Mouse (Mus musculus): ENCODE measurements around the gene Atp7b. TPM values are rescaled to one million over a fixed set of nuclear protein-coding genes. Genes with fewer than 3 reads are reported as not detected.

The Atp7b gene
- total and polyA plus RNA-seq, 2 experiments from 2014 or later, result 0.12 to 0.50 TPM

GRCm38 (mm10) chr8:22025241-22025640 is 34.9 kb downstream of the Atp7b start:
- no peak for TF ChIP-seq CTCF (IDR thresholded peaks at IDR 0.05; ENCODE audit: low read depth)
- no peak for TF ChIP-seq EP300 (IDR thresholded peaks at IDR 0.05; ENCODE audit: low read depth)
- no peaks in the 10 kb centered on the region for H3K36me3 ChIP-seq (replicated peaks; ENCODE audit: control insufficient read depth, insufficient read depth, low read length)
- no peak overlapping the region for H3K27ac ChIP-seq (ENCODE audit: low read depth)
- H3K27me3 ChIP-seq (ENCODE audit: control insufficient read depth, insufficient read depth, low read length), result no peaks in the 10 kb centered on the region
- no peak overlapping the region for H3K4me2 ChIP-seq (ENCODE audit: low read depth, low read length)
- H3K9me3 ChIP-seq (replicated peaks; ENCODE audit: control insufficient read depth, low read length), result no peaks in the 10 kb centered on the region
- no peaks in the 10 kb centered on the region for H3K4me1 ChIP-seq (ENCODE audit: control insufficient read depth, insufficient read depth)
- no peak overlapping the region for H3K9ac ChIP-seq (replicated peaks; ENCODE audit: low read depth, low read length)
- no peak overlapping the region for H3K4me3 ChIP-seq (ENCODE audit: low read depth, low read length)
- ATAC-seq (ENCODE audit: insufficient read depth, low read depth) (no peak), DNase-seq (ENCODE audit: low spot score) (no peak)
- WGBS, result 71% methylated on average over 4 of the region's 4 CpGs

GRCm38 (mm10) chr8:22022244-22022643 is 37.9 kb downstream of the Atp7b start:
- no peaks in the 10 kb centered on the region for H3K4me1 ChIP-seq (ENCODE audit: control insufficient read depth, insufficient read depth)
- ATAC-seq (ENCODE audit: insufficient read depth, low read depth), result no peak
- TF ChIP-seq CTCF (IDR thresholded peaks at IDR 0.05; ENCODE audit: low read depth) (no peak), EP300 (IDR thresholded peaks at IDR 0.05; ENCODE audit: low read depth) (no peak)
- H3K4me3 ChIP-seq (ENCODE audit: low read depth, low read length), result no peak overlapping the region
- 55% methylated on average over 7 of the region's 7 CpGs for WGBS
- DNase-seq (ENCODE audit: low spot score), result no peak
- no peak overlapping the region for H3K4me2 ChIP-seq (ENCODE audit: low read depth, low read length)
- no peaks in the 10 kb centered on the region for H3K27me3 ChIP-seq (ENCODE audit: control insufficient read depth, insufficient read depth, low read length)
- no peaks in the 10 kb centered on the region for H3K36me3 ChIP-seq (replicated peaks; ENCODE audit: control insufficient read depth, insufficient read depth, low read length)
- H3K9ac ChIP-seq (replicated peaks; ENCODE audit: low read depth, low read length), result no peak overlapping the region
- H3K9me3 ChIP-seq (replicated peaks; ENCODE audit: control insufficient read depth, low read length), result no peaks in the 10 kb centered on the region
- H3K27ac ChIP-seq (ENCODE audit: low read depth), result no peak overlapping the region

GRCm38 (mm10) chr8:22019498-22019897 is 40.6 kb downstream of the Atp7b start:
- Histone ChIP-seq H3K36me3 (replicated peaks; ENCODE audit: control insufficient read depth, insufficient read depth, low read length) (no peaks in the 10 kb centered on the region), H3K27ac (ENCODE audit: low read depth) (no peak overlapping the region), H3K4me1 (ENCODE audit: control insufficient read depth, insufficient read depth) (no peaks in the 10 kb centered on the region), H3K9ac (replicated peaks; ENCODE audit: low read depth, low read length) (no peak overlapping the region), H3K4me3 (ENCODE audit: low read depth, low read length) (no peak overlapping the region), H3K9me3 (replicated peaks; ENCODE audit: control insufficient read depth, low read length) (no peaks in the 10 kb centered on the region), H3K4me2 (ENCODE audit: low read depth, low read length) (no peak overlapping the region), H3K27me3 (ENCODE audit: control insufficient read depth, insufficient read depth, low read length) (no peaks in the 10 kb centered on the region)
- ATAC-seq (ENCODE audit: insufficient read depth, low read depth) (no peak), DNase-seq (ENCODE audit: low spot score) (no peak)
- TF ChIP-seq EP300 (IDR thresholded peaks at IDR 0.05; ENCODE audit: low read depth) (no peak), CTCF (IDR thresholded peaks at IDR 0.05; ENCODE audit: low read depth) (no peak)
- 68% methylated on average over 5 of the region's 5 CpGs for WGBS

GRCm38 (mm10) chr8:22017731-22018130 is 42.4 kb downstream of the Atp7b start:
- H3K9me3 ChIP-seq (replicated peaks; ENCODE audit: control insufficient read depth, low read length), result no peaks in the 10 kb centered on the region
- no peak overlapping the region for H3K4me2 ChIP-seq (ENCODE audit: low read depth, low read length)
- WGBS, result 80% methylated on average over 7 of the region's 7 CpGs
- ATAC-seq (ENCODE audit: insufficient read depth, low read depth) (no peak), DNase-seq (ENCODE audit: low spot score) (no peak)
- no peak for TF ChIP-seq EP300 (IDR thresholded peaks at IDR 0.05; ENCODE audit: low read depth)
- TF ChIP-seq CTCF (IDR thresholded peaks at IDR 0.05; ENCODE audit: low read depth), result no peak
- no peak overlapping the region for H3K4me3 ChIP-seq (ENCODE audit: low read depth, low read length)
- H3K4me1 ChIP-seq (ENCODE audit: control insufficient read depth, insufficient read depth), result no peaks in the 10 kb centered on the region
- no peak overlapping the region for H3K27ac ChIP-seq (ENCODE audit: low read depth)
- no peaks in the 10 kb centered on the region for H3K36me3 ChIP-seq (replicated peaks; ENCODE audit: control insufficient read depth, insufficient read depth, low read length)
- no peak overlapping the region for H3K9ac ChIP-seq (replicated peaks; ENCODE audit: low read depth, low read length)
- H3K27me3 ChIP-seq (ENCODE audit: control insufficient read depth, insufficient read depth, low read length), result no peaks in the 10 kb centered on the region

- TF ChIP-seq CTCF (IDR thresholded peaks at IDR 0.05; ENCODE audit: low read depth) (no peak), EP300 (IDR thresholded peaks at IDR 0.05; ENCODE audit: low read depth) (no peak)
- H3K27me3 ChIP-seq (ENCODE audit: control insufficient read depth, insufficient read depth, low read length), result no peaks in the 10 kb centered on the region
- no peaks in the 10 kb centered on the region for H3K36me3 ChIP-seq (replicated peaks; ENCODE audit: control insufficient read depth, insufficient read depth, low read length)
- ATAC-seq (ENCODE audit: insufficient read depth, low read depth), result no peak
- DNase-seq (ENCODE audit: low spot score), result no peak
- no peaks in the 10 kb centered on the region for H3K9me3 ChIP-seq (replicated peaks; ENCODE audit: control insufficient read depth, low read length)
- H3K9ac ChIP-seq (replicated peaks; ENCODE audit: low read depth, low read length), result no peak overlapping the region
- H3K4me3 ChIP-seq (ENCODE audit: low read depth, low read length), result no peak overlapping the region
- H3K27ac ChIP-seq (ENCODE audit: low read depth), result no peak overlapping the region
- H3K4me2 ChIP-seq (ENCODE audit: low read depth, low read length), result no peak overlapping the region
- no peaks in the 10 kb centered on the region for H3K4me1 ChIP-seq (ENCODE audit: control insufficient read depth, insufficient read depth)
- WGBS, result 84% methylated on average over 24 of the region's 24 CpGs
These were observed 46.9 kb downstream of the Atp7b start for GRCm38 (mm10) chr8:22013034-22013707.

- no peak for DNase-seq (ENCODE audit: low spot score)
- 22% methylated on average over 3 of the region's 3 CpGs for WGBS
- ATAC-seq (ENCODE audit: insufficient read depth, low read depth), result no peak
These were observed 50.7 kb downstream of the Atp7b start for GRCm38 (mm10) chr8:22009403-22009802.

More at GRCm38 (mm10) chr8:22009403-22009802, 50.7 kb downstream of the Atp7b start:
- no peaks in the 10 kb centered on the region for H3K4me1 ChIP-seq (ENCODE audit: control insufficient read depth, insufficient read depth)
- no peaks in the 10 kb centered on the region for H3K27me3 ChIP-seq (ENCODE audit: control insufficient read depth, insufficient read depth, low read length)
- H3K9ac ChIP-seq (replicated peaks; ENCODE audit: low read depth, low read length), result no peak overlapping the region
- H3K9me3 ChIP-seq (replicated peaks; ENCODE audit: control insufficient read depth, low read length), result no peaks in the 10 kb centered on the region
- H3K4me2 ChIP-seq (ENCODE audit: low read depth, low read length), result no peak overlapping the region
- H3K4me3 ChIP-seq (ENCODE audit: low read depth, low read length), result no peak overlapping the region
- no peak overlapping the region for H3K27ac ChIP-seq (ENCODE audit: low read depth)
- TF ChIP-seq EP300 (IDR thresholded peaks at IDR 0.05; ENCODE audit: low read depth), result no peak
- no peak for TF ChIP-seq CTCF (IDR thresholded peaks at IDR 0.05; ENCODE audit: low read depth)
- no peaks in the 10 kb centered on the region for H3K36me3 ChIP-seq (replicated peaks; ENCODE audit: control insufficient read depth, insufficient read depth, low read length)
